ENCODE assay signal across 10 mouse cellular contexts in genomic region chr2:95494698-95495088, GRCm38 (mm10).
DNase-seq lines count a peak whose midpoint lies in the region; ATAC-seq and TF ChIP-seq lines count a peak whose summit lies in the region.
"Had no signal": no experiment of that assay in that cellular context is flagged by ENCODE, and none has a peak within 500 bp of the region (broad histone marks: within the 10 kb centered on the region; RNA-seq: fewer than 3 reads in every experiment).

No protein-coding gene starts in this region.

- no peaks in the 10 kb centered on the region for H3K36me3 ChIP-seq in hindbrain, embryonic 10.5 days
- H3K36me3 ChIP-seq in hindbrain, embryonic 13.5 days = no peaks in the 10 kb centered on the region
- no peaks in the 10 kb centered on the region for H3K36me3 ChIP-seq in testis, adult 2 months (ENCODE audit: control insufficient read depth, insufficient read depth, low read length)

- H3K4me2 ChIP-seq in hindbrain, embryonic 13.5 days = no peak overlapping the region

- WGBS in hindbrain, embryonic 10.5 days = 41% methylated on average over 4 of the region's 4 CpGs
- WGBS in hindbrain, embryonic 13.5 days = 49% methylated on average over 4 of the region's 4 CpGs

- H3K4me3 ChIP-seq in hindbrain, embryonic 10.5 days = no peak overlapping the region
- no peak overlapping the region for H3K4me3 ChIP-seq in hindbrain, embryonic 13.5 days
- no peak overlapping the region for H3K4me3 ChIP-seq in testis, adult 2 months (ENCODE audit: control insufficient read depth, low read depth, low read length)
- H3K4me3 ChIP-seq: megakaryocyte, embryonic 14.5 days had no signal

- peak; percentile 44; the same call in 1 of the 2 replicates for TF ChIP-seq CTCF in testis, adult 2 months (IDR thresholded peaks at IDR 0.05; ENCODE audit: control insufficient read depth, insufficient read depth, insufficient replicate concordance, low read depth, low read length)

- no peaks in the 10 kb centered on the region for H3K27me3 ChIP-seq in hindbrain, embryonic 10.5 days (ENCODE audit: insufficient read depth, poor library complexity, severe bottlenecking)
- H3K27me3 ChIP-seq in hindbrain, embryonic 13.5 days = no peaks in the 10 kb centered on the region
- no peaks in the 10 kb centered on the region for H3K27me3 ChIP-seq in testis, adult 2 months (ENCODE audit: control insufficient read depth, insufficient read depth, low read length)
- H3K27me3 ChIP-seq: megakaryocyte, embryonic 14.5 days had no signal

- TF ChIP-seq POLR2A in testis, adult 2 months (IDR thresholded peaks at IDR 0.05; ENCODE audit: control insufficient read depth, low read depth, low read length) = no peak

- H3K9ac ChIP-seq in hindbrain, embryonic 13.5 days = no peak overlapping the region

- no peak overlapping the region for H3K27ac ChIP-seq in hindbrain, embryonic 10.5 days
- no peak overlapping the region for H3K27ac ChIP-seq in hindbrain, embryonic 13.5 days
- H3K27ac ChIP-seq in testis, adult 2 months (ENCODE audit: control insufficient read depth, insufficient read depth, low read depth, low read length) = no peak overlapping the region

- peak; percentile 11 for DNase-seq in hindbrain, embryonic 10.5 days (ENCODE audit: low spot score)
- no peak for DNase-seq in testis, postnatal 14 days (ENCODE audit: low spot score)
- peak; percentile 10 for DNase-seq in embryo, embryonic 11 days
- DNase-seq in testis, postnatal 10 days (ENCODE audit: low spot score) = peak; percentile 45
- DNase-seq in neural tube, embryonic 10.5 days (ENCODE audit: extremely low spot score, low spot score) = no peak
- DNase-seq: heart, adult 18-20 months had no signal

- no peaks in the 10 kb centered on the region for H3K4me1 ChIP-seq in hindbrain, embryonic 10.5 days (replicated peaks)
- H3K4me1 ChIP-seq in hindbrain, embryonic 13.5 days (replicated peaks) = no peaks in the 10 kb centered on the region
- no peaks in the 10 kb centered on the region for H3K4me1 ChIP-seq in testis, adult 2 months (ENCODE audit: control insufficient read depth, insufficient read depth, low read length)
- H3K4me1 ChIP-seq: megakaryocyte, embryonic 14.5 days had no signal

- ATAC-seq in hindbrain, embryonic 13.5 days (ENCODE audit: low FRiP score) = no peak
- no peak for ATAC-seq in frontal cortex, adult (ENCODE audit: low TSS enrichment)

- no peaks in the 10 kb centered on the region for H3K9me3 ChIP-seq in hindbrain, embryonic 10.5 days
- H3K9me3 ChIP-seq in hindbrain, embryonic 13.5 days = no peaks in the 10 kb centered on the region
- H3K9me3 ChIP-seq: megakaryocyte, embryonic 14.5 days had no signal

Comparison
In these comparisons a context has a peak if more than half of its experiments do, and no peak if none do; other contexts are left out.
1. DNase-seq: peak in hindbrain, embryonic 10.5 days (single experiment), embryo, embryonic 11 days (single experiment) and testis, postnatal 10 days (single experiment); none in testis, postnatal 14 days (single experiment) and neural tube, embryonic 10.5 days (single experiment).